Mouse (Mus musculus) kidney, adult 9 months (tissue): ENCODE data around the gene Syne3.

Experiments used
- DNase-seq: peaks from one replicate; pipeline ENCODE4 v3.0.0; 2022

Gene Syne3

DNA sequence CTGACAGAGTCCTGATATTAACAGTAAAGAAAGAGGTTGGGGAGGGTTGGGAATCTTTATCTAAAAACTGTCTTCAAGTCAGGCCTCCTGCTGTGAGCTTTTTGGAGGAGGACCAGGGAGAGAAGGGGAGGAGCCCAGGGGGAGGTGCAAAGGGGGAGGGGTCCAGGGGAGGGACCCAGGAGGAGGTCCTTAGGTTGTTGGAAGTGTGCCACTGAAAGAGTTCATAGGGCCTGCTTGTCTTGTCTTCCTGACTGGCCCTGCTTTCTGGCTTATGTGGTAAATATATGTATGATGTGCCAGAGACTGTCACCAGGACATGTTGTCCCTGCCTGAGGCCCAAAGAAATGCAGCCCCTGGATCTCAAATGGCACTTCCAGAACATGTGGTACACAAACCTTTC, 49.2 kb downstream of the Syne3 start:
- peak; percentile 26 for DNase-seq

DNA sequence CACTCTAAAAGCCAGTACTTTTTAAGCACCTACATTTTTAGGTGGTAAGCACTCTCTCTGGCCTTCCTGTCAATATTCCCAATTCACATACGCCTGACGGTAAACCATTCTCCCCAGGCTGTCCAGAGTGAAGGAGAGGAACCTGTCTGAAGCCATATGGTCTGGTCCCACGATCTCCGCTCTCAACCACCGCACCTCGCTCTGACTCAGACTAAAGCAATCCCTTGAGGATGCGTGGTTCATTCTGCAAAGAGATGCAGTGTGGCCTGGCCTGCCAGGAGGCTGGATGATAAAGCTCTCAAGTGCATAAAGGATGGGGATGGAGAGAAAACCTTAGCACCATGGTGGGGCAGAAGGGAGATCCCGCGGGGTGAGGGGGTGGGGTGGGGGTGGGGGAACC, 49.6 kb downstream of the Syne3 start:
- DNase-seq = no peak

DNA sequence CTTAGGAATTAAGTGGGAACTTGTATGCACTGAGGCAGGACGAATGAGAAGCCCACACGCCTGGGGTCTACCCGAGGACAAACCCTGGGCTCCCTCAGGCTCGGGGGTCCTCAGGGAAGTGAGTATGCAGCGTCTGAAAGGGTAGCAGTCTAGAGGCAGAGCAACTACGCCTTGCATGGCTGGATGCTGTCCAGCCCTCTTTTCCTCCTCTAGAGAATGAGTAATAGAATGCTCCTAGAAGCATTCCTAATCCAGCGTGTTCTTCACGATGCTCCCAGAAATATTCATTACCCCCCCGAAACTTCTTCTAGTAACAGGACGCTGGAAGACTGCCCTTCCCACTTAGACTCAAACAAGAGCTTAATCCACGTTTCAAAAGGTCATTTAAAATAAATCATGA, 51.3 kb downstream of the Syne3 start:
- no peak for DNase-seq

DNA sequence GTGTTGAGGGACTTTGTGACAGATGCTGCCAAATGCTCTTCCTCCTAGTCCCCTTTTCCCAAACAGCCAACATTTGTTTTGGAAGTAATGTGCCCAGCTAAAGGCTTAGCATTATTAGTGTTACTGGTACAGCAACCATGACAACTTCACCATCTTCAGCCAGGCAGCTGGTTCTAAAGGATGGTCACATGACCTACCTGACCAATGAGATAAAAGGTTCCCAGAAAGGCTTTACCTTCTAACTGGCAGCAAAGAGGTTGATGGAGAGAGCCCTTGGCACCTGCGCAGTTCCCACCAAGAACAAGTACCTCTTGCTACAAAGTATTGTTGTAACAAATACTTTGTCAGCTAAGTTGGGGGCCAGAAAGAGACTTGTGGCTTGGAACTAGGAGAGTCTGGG, 52.4 kb downstream of the Syne3 start:
- no peak for DNase-seq

DNA sequence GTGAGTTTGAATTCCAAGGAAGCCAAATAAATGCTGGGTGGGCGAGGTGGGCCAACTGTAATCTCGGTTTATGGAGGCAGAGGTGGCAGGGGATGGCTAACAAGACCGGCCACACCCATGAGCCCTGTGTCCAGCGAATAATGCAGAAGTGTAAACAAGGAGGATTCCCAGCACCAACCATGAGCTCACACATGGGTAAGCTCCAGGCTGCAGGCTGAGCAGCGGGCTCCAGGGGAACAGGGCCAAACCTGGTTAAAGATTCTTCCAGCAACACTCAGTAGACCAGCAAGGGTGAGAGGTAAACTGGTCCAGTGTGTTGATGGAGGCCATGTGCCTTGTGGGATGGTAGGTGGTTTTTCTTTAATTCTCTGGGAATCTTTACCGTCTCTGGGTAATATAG, 53.2 kb downstream of the Syne3 start:
- DNase-seq = peak; percentile 48

DNA sequence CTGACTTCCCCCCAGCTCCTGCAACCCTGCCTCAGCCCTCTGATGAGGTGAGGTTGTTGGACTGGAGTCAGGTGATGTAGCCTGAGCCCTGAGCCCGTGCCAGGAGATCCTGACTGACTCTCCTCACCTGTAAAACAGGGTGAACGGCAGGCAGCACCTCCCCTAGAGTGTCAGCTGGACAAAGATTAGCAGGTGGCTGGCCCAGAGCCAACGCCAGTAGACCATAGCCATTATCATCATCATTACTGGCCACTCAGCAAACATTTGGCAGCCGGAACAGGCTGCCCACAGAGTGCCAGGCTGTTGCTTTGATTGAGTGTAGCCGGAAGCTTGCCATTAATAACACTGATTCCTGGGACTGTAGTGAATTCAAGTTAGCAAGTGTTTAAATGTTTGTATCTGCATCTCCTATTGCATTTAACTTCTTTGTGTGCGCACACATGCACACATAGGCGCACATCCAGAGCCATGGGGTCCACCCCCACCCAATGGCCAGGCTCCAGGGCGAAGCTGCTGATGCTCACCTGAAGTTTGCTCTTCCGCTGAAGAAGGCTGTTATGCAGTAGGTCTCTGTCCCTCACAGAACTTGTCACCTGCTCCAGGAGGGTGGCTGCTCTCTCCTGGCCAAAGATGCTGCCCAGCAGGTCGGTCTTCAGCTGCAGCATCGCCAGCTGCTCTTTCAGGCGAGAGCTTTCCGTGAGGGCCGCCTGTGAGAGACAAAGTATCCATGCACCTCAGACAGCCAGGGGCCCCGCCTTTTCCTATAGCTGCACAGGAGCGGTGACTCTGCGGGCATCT, 54.4 kb downstream of the Syne3 start:
- DNase-seq = peak; percentile 93

DNA sequence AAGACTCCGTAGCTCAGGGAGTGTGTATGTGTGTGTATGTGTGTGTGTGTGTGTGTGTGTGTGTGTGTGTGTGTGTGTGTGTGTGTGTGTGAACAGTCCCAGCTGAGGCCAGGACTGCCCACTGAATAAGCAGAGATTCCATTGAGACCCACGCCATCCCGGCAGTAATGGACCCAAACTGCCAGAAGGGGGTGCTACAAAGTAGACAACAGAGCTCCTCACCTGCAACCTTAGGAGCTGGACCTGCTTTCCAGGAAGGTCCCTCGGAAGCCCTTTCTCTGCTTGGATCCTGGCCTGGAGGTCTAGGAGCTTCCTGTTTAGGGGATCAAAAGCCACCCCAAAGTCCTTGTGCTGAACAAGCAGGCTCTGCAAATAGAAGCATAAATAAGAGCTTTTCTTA, 55.7 kb downstream of the Syne3 start:
- DNase-seq = peak; percentile 75

DNA sequence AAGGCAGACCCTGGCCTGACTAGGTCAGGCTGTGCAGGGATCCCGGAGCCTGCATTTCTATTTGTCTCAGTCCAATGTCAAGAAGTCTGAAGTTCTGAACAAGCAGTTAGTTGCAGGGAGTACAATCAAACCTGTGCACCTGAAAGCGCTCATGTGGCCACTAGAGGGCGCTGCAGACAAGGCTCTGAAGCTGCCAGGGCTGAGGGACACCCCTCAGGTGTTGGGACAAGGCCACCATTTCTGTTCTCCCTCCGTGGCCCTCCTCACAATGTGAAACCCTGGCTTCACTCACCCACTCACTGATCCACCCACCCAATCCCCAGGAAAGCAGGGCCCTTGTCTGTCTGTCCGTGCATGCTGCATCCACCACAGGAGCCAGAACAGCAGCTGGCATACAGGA, 57.2 kb downstream of the Syne3 start:
- DNase-seq = peak; percentile 75

DNA sequence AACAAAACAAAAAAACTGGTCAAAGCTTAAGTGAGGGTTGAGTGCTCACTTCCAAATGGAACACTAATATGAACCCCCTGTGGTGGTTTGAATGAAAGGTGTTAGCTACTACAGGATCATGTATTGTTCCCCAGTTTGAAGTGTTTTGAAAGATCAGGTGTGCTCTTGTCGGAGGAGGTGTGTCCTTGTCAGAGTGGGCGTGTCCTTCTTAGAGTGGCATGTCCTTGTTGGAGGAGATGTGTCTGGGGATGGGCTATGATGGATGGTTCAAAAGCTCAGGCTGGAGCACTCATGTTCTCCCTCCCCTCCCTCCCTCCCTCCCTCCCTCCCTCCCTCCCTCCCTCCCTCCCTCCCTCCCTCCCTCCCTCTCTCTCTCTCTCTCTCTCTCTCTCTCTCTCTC, 61.7 kb downstream of the Syne3 start:
- DNase-seq = no peak

DNA sequence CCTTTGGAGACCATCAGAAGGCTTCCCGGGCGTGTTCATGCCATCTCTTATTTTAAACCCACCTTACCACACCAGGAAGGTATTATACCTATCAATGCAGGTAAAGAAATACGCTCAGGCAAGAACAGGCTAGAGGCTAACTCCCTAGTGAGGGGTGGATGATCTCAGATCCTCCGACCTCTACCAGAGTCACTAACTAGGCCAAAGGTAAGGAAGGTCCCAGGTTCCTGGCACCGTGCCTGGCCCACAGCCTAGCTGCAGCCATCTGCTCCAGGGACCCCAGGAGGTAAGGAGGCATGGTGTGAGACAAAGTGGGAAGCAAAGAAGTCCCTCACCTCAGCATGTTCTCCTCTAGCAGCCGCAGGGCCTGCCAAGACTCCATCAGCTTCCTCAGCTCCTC, 63.4 kb downstream of the Syne3 start:
- DNase-seq = no peak

DNA sequence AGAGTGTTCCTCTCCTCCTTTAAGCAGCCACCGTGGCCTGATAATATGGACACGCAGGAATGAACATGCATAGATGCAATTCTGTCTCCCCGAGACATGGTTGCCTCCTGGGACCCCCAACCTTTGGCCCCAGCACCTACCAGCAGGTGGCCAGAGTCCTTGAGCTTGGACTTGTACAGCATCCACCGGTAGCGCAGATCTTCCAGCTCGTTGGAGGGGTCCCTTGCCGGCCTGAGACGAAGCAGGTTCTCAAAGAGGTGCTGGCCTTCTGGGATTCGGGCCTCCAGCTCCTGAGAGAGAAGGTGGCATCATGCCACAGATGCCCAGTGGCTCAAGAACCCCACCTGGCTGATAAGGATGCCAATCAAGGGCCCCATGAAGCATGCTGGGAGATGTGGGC, 69.1 kb downstream of the Syne3 start:
- DNase-seq = no peak

DNA sequence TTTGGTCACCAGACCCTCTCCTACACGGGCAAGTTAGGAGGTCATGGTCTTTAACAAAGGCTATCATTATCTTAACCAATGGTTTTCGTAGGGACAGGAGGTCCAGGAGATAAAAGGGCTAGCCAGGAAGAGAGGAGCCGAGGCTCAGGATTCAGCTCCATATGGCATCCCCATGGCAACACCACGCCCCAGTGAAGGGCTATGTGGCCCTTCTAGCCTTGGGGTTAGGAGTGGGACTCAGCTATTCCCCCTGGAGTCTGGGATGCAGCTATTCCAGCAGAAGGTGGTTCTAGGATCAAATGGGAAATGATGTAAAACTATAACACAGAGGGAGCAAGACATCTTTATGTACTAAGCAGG, 69.6 kb downstream of the Syne3 start:
- no peak for DNase-seq

DNA sequence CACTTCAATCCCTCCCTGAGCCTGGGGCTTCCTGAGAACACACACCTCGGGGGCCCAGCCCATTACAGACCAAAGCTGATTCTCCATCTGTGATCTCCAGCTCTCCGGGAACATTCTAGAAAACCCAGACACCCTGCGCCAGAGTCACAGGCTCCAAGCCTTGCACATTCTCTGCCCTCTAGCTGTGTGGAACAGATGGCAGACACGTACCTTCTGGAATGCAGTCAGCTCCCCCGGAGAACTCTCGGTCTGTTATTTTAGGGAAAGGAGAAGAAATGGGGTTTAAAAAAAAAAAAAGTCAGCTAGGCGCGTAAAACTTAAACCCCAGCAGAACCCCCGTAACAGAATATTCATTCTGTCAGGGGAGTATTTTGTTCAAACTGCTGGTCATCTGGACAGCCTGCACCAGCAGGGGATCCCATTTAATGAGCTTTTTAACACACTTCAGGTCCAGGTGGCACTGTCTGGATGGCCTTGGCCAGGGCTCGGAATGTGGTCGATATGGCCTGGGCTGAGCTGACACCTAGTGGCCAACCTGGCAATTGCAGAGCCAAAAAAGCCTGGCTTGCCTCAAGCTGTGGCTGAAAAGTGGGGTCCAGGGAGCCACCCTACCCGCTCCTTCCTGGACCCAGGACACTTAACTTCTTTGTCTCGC, 70.1 kb downstream of the Syne3 start:
- peak; percentile 75 for DNase-seq

DNA sequence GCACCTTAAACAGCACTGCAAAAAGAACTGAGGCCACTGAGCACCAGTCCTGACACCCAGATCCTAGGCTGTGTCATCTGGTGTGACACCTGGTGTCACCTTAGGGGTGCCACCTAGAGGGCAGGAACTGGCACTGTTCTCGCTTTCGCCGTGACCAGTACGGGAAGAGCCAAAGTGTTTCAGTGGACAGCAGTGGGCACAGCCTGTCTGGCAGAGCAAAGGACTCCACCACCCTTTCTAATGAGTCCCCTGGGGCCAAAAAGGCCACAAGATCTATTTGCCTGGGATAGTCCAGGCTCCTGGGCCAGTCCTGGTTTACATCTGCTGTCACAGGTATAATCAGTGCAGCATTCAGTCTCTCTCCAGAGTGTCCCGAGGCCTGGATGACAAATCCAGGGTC, 70.7 kb downstream of the Syne3 start:
- DNase-seq = no peak

DNA sequence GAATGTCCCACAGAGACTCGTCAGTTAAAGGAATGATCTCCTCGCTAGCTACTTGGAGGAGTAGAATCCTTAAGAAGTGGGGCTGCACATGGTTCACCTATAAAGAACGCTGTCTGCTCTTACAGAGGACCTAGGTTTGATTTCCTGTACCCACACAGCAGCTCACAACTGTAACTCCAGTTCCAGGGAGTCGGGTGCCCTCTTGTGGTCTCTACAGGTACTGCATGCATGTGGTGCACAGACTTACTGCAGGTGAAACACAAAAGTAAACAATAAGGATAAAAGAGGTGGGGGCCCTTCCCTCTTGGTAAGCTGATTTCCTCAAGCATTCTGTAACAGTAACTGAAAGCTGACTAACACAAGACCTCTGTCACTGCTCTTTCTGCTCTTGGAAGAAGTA, 73.4 kb downstream of the Syne3 start:
- DNase-seq = peak; percentile 60

DNA sequence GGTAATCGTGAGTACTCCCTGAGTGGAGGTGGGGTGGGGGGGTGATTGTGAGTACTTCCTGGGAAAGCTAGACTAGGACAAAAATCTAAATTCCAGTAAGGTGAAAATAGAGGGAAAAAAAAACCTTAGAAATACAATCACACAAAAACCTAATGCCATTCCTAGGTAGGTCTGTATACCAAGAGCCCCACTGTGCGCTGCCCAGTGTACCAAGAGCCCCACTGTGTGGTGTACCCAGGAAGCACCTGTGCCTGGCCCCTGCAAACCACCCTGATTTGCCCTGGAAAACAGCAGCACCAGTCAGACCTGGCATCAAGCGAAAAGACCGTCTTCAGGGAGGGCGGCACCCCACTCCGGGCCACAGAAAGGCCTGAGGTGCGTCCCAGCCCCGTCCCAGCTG, 74.5 kb downstream of the Syne3 start:
- DNase-seq = no peak

DNA sequence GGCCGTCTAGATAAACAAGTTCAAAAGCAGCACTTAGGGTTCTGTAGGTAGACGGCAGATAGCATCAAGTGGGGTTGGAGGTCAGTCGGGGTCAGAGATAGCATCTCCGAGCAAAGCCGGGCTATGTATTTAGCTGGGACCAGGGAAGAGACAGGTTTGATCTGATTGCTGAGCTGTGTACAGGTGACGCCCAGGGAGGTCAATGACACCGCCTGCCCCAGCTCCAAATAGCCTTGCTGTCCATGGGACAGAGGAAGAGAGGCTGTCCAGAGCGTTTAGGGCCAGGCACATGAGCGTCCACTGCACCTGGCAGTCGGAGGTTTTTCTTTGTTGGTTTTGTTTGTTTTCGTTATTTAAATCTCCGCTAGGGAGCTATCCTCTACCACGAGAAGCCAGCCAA, 75.8 kb downstream of the Syne3 start:
- no peak for DNase-seq

DNA sequence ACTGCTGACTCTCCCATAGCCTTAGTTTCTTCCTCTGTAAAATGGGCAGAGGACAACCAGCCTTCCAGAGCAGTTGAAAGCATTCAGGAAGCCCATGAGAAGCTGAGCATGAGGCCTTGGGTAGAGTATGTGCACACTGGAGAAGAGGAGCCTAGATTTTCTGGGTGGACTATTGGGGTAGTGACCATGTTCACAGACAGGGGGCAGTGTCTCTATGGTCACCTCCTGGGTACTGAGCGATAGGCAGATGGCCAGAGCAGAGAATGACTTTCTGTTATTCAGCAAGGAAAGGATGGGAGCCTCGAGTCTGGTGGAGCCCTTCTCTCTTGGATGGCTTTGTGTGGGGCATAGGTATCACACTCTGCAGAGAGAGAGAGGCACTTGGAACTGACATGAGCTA, 76.4 kb downstream of the Syne3 start:
- DNase-seq = peak; percentile 39

DNA sequence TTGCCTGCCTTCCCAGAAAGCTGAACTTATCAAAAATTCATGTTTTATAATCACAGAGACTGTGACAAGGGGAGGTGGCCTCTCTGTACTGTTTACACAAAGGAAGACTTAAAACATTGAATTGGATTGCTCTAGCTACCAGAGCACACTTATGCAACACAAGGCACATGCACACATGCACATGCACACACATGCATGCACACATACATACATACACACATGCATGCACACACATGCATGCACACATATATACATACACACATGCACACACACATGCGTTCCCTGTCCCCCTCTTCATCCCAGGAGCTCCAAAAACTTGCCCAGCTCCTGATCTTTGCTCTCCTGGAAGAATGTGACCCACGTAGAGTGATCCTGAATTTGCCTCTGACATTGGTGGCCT, 83.8 kb downstream of the Syne3 start:
- no peak for DNase-seq

DNA sequence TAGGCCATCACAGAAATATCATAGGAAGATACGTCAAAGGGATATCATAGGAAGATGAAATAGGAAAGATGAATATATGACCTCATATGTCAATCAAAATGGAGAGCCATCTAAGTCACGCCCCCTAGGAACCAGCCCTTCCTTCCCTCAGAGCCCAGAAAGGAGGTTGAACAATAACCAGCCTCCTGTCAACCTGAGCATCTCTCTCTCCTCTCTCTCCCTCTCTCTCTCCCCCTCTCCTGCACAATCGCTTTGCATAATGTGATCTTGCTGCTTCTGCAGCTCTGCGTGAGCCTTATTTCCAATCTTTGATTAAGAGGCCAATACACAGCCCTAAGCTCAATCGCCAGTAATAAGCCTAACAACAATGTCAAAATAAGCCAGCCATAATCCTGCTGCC, 84.6 kb downstream of the Syne3 start:
- DNase-seq = no peak

DNA sequence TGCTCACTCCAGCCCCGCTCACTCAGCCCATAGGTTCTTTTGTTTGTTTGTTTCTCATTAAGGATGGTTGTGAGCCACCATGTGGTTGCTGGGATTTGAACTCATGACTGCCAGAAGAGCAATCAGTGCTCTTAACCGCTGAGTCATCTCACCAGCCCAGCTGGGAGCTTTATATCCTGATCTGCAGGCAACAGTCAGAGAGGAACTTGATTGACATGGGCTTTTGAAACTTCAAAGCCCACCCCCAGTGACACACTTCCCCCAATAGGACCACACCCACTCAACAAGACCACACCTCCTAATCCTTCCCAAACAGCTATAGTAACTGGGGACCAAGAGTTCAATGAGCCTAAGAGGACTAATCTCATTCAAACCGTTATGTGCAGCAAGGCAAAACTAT, 85.1 kb downstream of the Syne3 start:
- DNase-seq = no peak

DNA sequence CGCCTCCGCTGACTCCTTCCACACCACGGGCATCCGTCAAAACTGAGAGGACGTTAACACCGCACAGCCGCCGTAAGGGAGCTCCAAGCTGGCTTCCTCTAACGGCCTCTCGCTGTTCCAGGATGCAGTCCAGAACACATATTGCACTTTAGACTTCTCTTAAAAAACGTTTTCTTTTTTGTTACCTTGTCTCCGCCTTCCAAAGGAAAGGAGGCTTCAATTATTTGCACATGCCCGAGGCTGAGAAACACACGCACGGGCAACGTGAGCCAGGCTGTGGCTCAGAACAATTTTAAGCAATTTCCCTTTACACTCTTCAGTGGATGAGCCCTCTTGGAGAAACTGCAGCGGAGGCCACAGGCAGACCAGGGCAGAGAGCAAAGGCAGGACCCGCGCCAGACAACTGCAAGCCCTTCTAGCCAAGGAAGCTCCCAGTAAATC, 85.6 kb downstream of the Syne3 start:
- peak; percentile 76 for DNase-seq

DNA sequence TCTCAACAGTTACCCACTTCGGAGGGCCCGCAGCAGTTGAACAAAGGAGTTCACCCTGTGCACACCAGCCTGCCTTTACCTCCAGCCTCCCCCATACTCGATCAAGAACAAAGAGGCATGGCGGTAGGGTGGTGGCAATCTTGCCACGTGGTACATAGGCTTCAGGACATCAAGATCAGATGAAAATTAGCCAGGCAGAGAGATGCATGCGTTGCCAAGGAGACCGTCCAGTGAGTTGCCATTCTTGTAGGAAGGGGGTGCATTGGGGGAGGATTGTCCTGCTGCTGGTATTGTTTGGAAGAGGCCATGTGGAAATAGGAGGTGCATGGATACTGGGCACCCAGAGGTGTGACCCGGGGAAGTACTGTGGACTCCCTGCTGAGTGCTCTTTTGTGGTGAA, 87.0 kb downstream of the Syne3 start:
- DNase-seq = no peak

DNA sequence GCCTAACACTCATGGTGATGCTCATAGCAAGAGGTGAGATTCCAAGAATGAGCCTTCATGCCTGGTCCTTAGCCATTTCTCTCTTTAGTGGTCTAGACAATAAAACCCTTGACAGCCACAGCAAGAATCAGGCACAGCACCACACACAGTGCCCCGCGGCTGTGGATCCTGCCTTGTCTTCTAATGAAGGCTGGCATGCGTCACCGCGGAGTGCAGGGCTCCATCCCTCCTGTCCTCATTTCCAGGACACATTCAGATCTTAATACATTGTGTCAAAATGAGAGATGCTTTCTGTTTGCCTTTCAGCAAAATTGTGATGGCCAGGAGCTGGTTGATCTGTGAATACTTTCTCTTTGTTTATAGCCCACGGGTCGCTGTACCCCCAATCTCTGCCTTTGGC, 88.5 kb downstream of the Syne3 start:
- no peak for DNase-seq

DNA sequence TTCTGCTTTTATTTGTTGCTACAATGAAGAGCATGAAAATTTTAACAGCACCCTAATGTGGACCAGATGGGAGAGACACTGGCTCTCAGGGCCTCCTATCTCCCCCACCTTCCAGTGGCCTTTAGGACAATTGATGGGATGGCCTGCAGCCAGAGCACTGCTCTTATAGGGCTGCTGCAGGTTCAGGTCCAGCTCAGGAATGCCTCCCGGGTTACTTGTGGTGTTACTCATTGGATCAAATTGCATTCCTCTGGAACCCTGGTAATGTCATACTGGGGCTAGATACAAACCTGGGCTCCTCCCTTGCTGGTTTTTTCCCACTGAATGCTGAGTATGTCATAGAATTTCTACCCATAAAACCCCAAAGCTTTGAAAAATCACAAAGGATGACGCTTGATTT, 90.4 kb downstream of the Syne3 start:
- DNase-seq = no peak
